Mouse (Mus musculus) brain, adult 2 months (tissue): ENCODE data around the gene Gm6367.
"Not testable (repeated sequence)": the region's sequence is repeated elsewhere in the genome, so short reads cannot be mapped to it uniquely, and the experiment has no call there.

Experiments used
- DNase-seq: peaks from one replicate; pipeline ENCODE4 v3.0.0; 2011; ENCODE audit warnings: low read depth, low spot score

Gm6367 gene

DNA sequence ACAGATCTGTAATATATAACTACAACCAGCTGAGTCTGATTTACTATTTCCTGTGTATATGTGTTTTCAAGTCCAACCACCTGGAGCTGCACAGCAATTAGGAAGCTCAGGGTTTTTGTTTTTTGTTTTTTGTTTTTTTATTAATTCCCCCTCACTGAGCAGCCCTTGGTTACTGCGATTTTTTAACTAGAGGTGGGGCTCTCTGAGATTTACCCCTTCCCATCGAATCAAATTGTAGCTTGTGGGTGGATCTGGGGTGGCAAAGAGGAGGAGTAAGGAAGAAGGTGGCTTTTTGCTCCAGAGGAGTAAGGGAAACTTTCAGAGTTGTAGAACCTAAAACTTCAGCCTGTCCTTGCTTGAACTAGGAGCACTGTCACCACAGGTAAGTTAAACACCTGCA lies at the start of gene Gm6367:
TSS of gene Gm6367 (plus strand) at position 301 of the 400 bp plus-strand sequence.
- not testable (repeated sequence) for DNase-seq
